Mouse (Mus musculus) lung, postnatal 0 days (tissue): ENCODE data around the gene Nell1.

Source experiments
- CTCF ChIP-seq: IDR thresholded peaks from 2 replicates; pipeline ENCODE4 v1.5.1; 2016; ENCODE audit warnings: antibody characterized with exemption, mild to moderate bottlenecking
- EP300 ChIP-seq: IDR thresholded peaks from 2 replicates; pipeline ENCODE4 v1.6.1; 2016; ENCODE audit warnings: antibody characterized with exemption, mild to moderate bottlenecking, control low read depth

GRCm38 (mm10) chr7:50482011-50482410 lies 507.3 kb downstream of the Nell1 start:
- TF ChIP-seq EP300 (no peak), CTCF (no peak)
